Mouse (Mus musculus): ENCODE data around the gene Haus2. TPM values are rescaled to one million over a fixed set of nuclear protein-coding genes. Genes with fewer than 3 reads are reported as not detected.

The Haus2 gene
- polyA plus RNA-seq, 1 experiment from 2014 or later: 26.6 TPM

DNA sequence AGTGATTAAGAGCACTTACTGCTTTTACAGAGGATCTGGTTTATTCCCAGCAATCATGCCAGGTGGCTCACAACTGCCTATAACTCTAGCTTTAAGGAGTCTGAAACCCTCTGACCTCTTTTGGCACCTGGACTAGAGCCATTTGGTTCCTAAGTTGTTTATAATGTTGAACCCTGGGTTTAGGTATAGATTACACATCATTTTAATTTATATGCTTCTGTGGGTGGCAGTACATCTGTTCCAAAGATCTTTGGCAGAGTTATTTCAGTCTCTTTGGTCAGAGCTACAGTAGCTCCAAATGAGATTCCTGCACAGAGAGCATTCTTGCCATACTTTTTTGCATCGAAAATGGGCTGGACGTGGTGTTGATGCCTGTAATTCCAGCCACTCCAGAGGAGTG is 11.4 kb upstream of the Haus2 start:
- no peak overlapping the region for H3K4me2 ChIP-seq (ENCODE audit: low read length)
- 97% methylated on average over 2 of the region's 2 CpGs for WGBS
- no peak for ATAC-seq
- H3K36me3 ChIP-seq (ENCODE audit: control insufficient read depth, insufficient read depth, low read length): peaks cover 39% of the 10 kb centered on the region
- H3K27ac ChIP-seq (ENCODE audit: low read length): no peak overlapping the region
- H3K4me3 ChIP-seq (ENCODE audit: low read depth, low read length): no peak overlapping the region
- H3K9me3 ChIP-seq (replicated peaks; ENCODE audit: control insufficient read depth, low read length, poor library complexity, severe bottlenecking): no peaks in the 10 kb centered on the region
- H3K27me3 ChIP-seq (ENCODE audit: control insufficient read depth, insufficient read depth, low read depth, low read length): no peaks in the 10 kb centered on the region
- H3K4me1 ChIP-seq (ENCODE audit: control insufficient read depth, insufficient read depth, low read length): no peaks in the 10 kb centered on the region
- H3K9ac ChIP-seq (ENCODE audit: low read depth, low read length): no peak overlapping the region

DNA sequence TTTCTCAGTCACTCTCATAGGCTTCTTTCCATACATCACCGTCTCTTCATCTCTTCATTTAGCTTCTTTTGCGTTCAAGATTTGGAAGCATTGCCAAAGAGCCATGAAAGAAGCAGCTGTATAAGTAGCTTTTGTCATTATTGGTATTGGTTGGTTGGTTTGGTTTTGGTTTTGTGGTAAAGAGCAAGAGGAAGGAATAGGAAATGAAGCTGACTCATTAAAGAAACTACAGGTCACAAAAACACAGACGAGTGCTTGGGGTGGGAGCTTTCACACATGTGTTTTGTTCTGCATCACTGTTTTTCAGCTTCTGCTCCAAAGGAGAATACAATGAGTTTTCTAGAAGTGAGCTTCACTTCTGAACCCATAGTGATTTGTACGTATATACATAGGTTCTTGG is 9.7 kb upstream of the Haus2 start:
- Histone ChIP-seq H3K27ac (ENCODE audit: low read length) (no peak overlapping the region), H3K4me1 (ENCODE audit: control insufficient read depth, insufficient read depth, low read length) (no peaks in the 10 kb centered on the region), H3K9me3 (replicated peaks; ENCODE audit: control insufficient read depth, low read length, poor library complexity, severe bottlenecking) (no peaks in the 10 kb centered on the region), H3K27me3 (ENCODE audit: control insufficient read depth, insufficient read depth, low read depth, low read length) (no peaks in the 10 kb centered on the region), H3K36me3 (ENCODE audit: control insufficient read depth, insufficient read depth, low read length) (peaks cover 35% of the 10 kb centered on the region), H3K9ac (ENCODE audit: low read depth, low read length) (no peak overlapping the region), H3K4me2 (ENCODE audit: low read length) (no peak overlapping the region), H3K4me3 (ENCODE audit: low read depth, low read length) (no peak overlapping the region)
- ATAC-seq: no peak
- 92% methylated on average over 4 of the region's 4 CpGs for WGBS

DNA sequence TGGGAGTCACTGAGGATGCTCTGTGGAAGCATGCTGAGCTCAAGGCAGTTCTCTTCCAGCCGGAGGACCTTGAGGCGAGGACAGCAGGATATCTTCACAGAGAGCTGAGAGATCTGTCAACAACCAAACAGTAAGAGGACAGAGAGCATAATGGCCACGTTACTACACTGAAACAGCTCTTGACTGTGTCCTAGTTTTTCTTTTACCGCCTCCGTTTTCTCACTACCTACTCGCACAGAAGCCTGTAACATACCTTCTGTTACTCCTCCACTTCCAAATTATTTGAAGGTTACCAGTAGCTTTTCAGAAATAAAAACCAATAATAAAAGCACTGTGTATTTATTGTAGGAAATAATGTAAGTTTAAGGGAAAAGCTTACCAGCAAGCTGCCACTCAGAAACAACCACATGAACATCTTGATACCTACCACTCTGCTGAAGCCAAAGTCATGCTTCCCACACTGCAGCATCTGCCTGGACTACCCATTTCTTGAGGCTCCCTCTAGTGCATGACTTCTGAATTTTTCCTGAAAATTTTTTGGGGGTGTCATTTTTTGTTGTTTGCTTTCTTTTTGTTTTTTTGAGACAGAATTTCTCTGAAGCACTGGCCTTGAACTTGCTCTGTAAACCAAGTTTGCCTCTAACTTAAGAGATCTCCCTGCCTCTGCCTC is 3.0 kb upstream of the Haus2 start:
- H3K4me1 ChIP-seq (ENCODE audit: control insufficient read depth, insufficient read depth, low read length): peaks cover 24% of the 10 kb centered on the region
- H3K9ac ChIP-seq (ENCODE audit: low read depth, low read length): no peak overlapping the region
- no peak for ATAC-seq
- H3K27ac ChIP-seq (ENCODE audit: low read length): no peak overlapping the region
- no peaks in the 10 kb centered on the region for H3K9me3 ChIP-seq (replicated peaks; ENCODE audit: control insufficient read depth, low read length, poor library complexity, severe bottlenecking)
- WGBS: 89% methylated on average over 6 of the region's 6 CpGs
- no peak overlapping the region for H3K4me3 ChIP-seq (ENCODE audit: low read depth, low read length)
- H3K36me3 ChIP-seq (ENCODE audit: control insufficient read depth, insufficient read depth, low read length): no peaks in the 10 kb centered on the region
- H3K27me3 ChIP-seq (ENCODE audit: control insufficient read depth, insufficient read depth, low read depth, low read length): no peaks in the 10 kb centered on the region
- H3K4me2 ChIP-seq (ENCODE audit: low read length): no peak overlapping the region

DNA sequence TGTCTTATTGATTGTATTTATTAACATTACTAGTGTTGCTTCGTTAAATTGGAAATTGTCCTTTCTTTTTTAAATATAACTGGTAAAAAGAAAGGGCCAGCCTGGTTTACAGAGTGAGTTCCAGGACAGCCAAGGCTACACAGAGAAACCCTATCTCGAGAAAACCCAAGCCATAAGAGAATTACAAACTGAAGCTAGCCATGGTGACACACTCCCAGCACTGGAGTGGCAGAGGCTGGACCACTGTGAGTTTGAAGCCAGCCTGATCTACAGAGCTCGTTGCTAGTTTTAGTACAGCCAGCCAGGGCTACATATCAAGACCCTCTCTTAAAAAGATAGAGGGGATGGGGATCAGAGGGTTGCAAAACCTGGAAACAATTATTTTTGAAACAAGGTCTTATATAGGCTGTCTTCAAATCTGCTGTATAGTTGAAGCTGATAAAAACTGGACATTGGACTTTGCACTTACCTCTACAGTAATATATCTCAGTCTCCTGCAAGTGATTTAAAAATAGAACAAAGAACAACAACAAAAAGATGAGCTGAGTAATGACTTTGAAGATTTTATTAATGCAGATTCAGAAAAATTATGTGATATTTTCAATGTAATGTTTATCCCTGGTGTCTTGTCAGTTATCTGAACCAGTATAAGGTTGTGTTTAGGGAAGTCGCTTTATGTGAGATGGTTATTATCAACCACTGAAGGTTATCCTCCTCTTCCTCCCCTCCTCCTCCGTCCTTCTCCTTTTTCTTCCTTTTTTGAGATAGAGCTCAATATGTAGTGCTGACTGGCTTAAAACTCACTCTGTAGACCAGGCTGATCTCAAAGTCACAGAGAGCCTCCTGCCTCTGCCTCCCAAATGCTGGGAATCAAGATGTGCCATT is 7.3 kb downstream of the Haus2 start:
- ATAC-seq: no peak
- no peaks in the 10 kb centered on the region for H3K27me3 ChIP-seq (ENCODE audit: control insufficient read depth, insufficient read depth, low read depth, low read length)
- H3K9me3 ChIP-seq (replicated peaks; ENCODE audit: control insufficient read depth, low read length, poor library complexity, severe bottlenecking): no peaks in the 10 kb centered on the region
- no peak overlapping the region for H3K27ac ChIP-seq (ENCODE audit: low read length)
- peaks cover 19% of the 10 kb centered on the region for H3K36me3 ChIP-seq (ENCODE audit: control insufficient read depth, insufficient read depth, low read length)
- H3K4me2 ChIP-seq (ENCODE audit: low read length): no peak overlapping the region
- H3K9ac ChIP-seq (ENCODE audit: low read depth, low read length): no peak overlapping the region
- H3K4me3 ChIP-seq (ENCODE audit: low read depth, low read length): no peak overlapping the region
- 90% methylated on average over 5 of the region's 5 CpGs for WGBS
- no peaks in the 10 kb centered on the region for H3K4me1 ChIP-seq (ENCODE audit: control insufficient read depth, insufficient read depth, low read length)

DNA sequence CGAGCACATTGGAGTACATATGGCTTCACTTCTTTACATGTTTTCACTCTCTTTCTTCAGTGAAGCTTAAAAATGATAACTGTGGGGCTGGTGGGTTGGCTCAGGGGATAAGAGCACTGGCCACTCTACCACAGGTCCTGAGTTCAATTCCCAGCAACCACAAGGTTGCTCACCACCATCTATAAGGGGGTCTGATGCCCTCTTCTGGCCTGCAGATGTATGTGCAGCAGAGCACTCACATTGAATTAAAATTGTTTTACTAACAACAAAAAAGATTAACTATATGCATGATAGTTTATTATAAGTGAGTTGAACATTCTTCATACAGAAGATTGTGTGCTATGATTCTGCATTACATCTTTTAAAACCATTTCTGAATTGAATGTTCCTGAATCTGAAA is 10.4 kb downstream of the Haus2 start:
- no peak overlapping the region for H3K4me2 ChIP-seq (ENCODE audit: low read length)
- H3K4me3 ChIP-seq (ENCODE audit: low read depth, low read length): no peak overlapping the region
- 97% methylated on average over 1 of the region's 1 CpGs for WGBS
- no peaks in the 10 kb centered on the region for H3K4me1 ChIP-seq (ENCODE audit: control insufficient read depth, insufficient read depth, low read length)
- peaks cover 14% of the 10 kb centered on the region for H3K36me3 ChIP-seq (ENCODE audit: control insufficient read depth, insufficient read depth, low read length)
- H3K27me3 ChIP-seq (ENCODE audit: control insufficient read depth, insufficient read depth, low read depth, low read length): no peaks in the 10 kb centered on the region
- no peaks in the 10 kb centered on the region for H3K9me3 ChIP-seq (replicated peaks; ENCODE audit: control insufficient read depth, low read length, poor library complexity, severe bottlenecking)
- H3K9ac ChIP-seq (ENCODE audit: low read depth, low read length): no peak overlapping the region
- H3K27ac ChIP-seq (ENCODE audit: low read length): no peak overlapping the region
- no peak for ATAC-seq

DNA sequence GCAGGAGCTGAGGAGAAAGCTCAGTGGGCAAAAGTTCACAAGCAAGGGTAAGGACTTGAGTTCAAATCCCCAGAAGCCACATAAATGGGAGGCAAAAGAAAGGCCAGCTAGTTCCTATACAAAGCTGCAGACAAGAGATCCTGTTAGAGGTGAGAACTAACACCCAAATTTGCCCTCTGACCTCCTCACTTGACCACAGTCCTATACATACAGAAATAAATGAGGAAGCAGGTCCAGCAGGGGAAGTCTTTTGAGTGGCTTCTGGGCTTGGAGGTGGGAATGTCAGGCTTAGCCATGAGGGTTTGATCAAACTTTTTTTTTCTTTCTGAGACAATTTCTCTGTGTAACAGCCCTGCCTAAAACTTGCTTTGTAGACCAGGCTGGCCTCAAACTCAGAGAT is 13.7 kb downstream of the Haus2 start:
- no peaks in the 10 kb centered on the region for H3K9me3 ChIP-seq (replicated peaks; ENCODE audit: control insufficient read depth, low read length, poor library complexity, severe bottlenecking)

DNA sequence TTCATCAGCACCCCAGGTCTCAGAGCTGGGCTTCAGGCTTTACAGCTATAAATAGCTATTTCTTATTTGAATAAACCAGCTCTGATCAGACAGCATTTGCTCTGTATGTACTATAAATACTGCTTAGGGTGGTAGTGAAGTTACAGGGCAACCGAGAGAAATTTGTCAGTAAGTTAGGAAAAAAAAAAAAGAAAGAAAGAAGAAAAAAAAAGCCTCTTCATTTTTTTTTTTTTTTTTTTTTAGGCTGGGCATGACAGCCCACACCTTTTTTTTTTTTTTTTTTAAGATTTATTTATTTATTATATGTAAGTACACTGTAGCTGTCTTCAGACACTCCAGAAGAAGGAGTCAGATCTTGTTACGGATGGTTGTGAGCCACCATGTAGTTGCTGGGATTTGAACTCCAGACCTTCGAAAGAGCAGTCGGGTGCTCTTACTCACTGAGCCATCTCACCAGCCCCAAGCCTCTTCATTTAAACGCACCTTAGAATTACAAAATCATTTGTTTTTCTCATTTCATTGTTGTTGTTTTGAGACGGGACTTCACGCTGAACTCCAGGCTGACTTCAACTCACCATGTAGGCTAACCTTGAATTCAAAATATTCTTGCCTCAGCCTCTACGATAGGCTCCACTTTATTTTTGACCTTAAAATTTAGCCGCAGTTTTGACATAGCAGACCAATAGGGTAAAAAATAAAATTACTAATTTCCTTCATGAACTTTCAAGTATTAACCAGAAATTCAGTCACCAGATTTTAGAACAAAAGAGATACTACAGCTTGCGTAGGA is 19.1 kb downstream of the Haus2 start:
- Histone ChIP-seq H3K4me3 (ENCODE audit: low read depth, low read length) (peak overlapping the region; percentile 68), H3K27ac (ENCODE audit: low read length) (peak overlapping the region; percentile 65), H3K4me1 (ENCODE audit: control insufficient read depth, insufficient read depth, low read length) (peaks cover 11% of the 10 kb centered on the region; the same call in 1 of the 2 replicates), H3K9me3 (replicated peaks; ENCODE audit: control insufficient read depth, low read length, poor library complexity, severe bottlenecking) (no peaks in the 10 kb centered on the region), H3K27me3 (ENCODE audit: control insufficient read depth, insufficient read depth, low read depth, low read length) (no peaks in the 10 kb centered on the region), H3K9ac (ENCODE audit: low read depth, low read length) (no peak overlapping the region), H3K36me3 (ENCODE audit: control insufficient read depth, insufficient read depth, low read length) (no peaks in the 10 kb centered on the region), H3K4me2 (ENCODE audit: low read length) (peak overlapping the region; percentile 83)
- WGBS: 30% methylated on average over 10 of the region's 10 CpGs
- peak; percentile 49 for ATAC-seq

More for the DNA sequence above, 13.7 kb downstream of the Haus2 start:
- no peak overlapping the region for H3K9ac ChIP-seq (ENCODE audit: low read depth, low read length)
- no peak overlapping the region for H3K4me3 ChIP-seq (ENCODE audit: low read depth, low read length)
- ATAC-seq: no peak
- no peak overlapping the region for H3K27ac ChIP-seq (ENCODE audit: low read length)
- peaks cover 7% of the 10 kb centered on the region for H3K36me3 ChIP-seq (ENCODE audit: control insufficient read depth, insufficient read depth, low read length)
- H3K4me2 ChIP-seq (ENCODE audit: low read length): no peak overlapping the region
- H3K4me1 ChIP-seq (ENCODE audit: control insufficient read depth, insufficient read depth, low read length): no peaks in the 10 kb centered on the region
- no peaks in the 10 kb centered on the region for H3K27me3 ChIP-seq (ENCODE audit: control insufficient read depth, insufficient read depth, low read depth, low read length)

DNA sequence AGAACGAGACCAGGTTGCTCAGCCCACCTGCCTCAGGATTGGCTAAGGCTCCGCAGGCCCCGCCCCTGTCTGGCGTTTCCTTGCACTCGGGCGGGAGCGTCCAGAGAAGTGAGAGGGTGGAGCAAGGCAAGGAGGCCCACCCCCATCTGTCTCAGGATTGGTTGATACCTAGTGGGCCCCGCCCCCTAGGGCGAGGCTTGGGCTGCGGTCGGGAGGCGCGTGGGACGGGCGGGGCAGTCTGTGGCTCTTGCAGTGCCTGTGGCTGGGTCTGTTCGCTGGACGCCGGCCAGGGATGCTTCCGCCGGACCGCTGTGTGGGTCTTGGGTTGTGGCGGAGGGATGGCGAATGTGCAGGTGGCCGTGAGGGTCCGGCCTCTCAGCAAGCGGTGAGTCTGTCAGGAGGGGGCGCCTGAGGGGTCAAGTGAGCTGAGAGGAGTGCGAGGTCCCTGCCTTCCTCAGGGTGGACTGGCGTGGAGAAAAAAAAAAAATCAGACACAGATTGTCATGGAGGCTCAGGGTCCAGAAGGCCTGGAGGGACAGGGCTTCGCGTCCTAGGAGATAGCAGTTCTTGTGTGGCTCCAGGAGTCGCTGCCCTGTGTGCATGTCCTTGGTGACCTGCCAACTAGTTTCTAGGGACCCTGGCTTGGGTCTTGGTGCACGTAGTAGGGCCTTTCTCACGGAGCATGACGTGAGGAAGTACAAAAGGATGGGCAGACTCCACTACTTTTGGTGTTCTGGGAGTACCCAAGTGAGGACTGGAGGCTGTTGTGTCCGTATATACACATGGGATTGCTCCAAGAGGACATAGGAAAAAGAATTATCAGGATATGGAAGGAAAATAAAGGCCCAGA is 19.9 kb downstream of the Haus2 start, which contains the start of gene Stard9:
Gene Stard9 (plus strand): TSS at position 236 of the 850 bp plus-strand sequence.
- H3K36me3 ChIP-seq (ENCODE audit: control insufficient read depth, insufficient read depth, low read length): no peaks in the 10 kb centered on the region
- peaks cover 11% of the 10 kb centered on the region; the same call in 1 of the 2 replicates for H3K4me1 ChIP-seq (ENCODE audit: control insufficient read depth, insufficient read depth, low read length)
- peak within 1 kb of the TSS; percentile 78 for H3K9ac ChIP-seq (ENCODE audit: low read depth, low read length)
- 1% methylated on average over 36 of the region's 36 CpGs for WGBS
- ATAC-seq: peak; percentile 100
- peak within 1 kb of the TSS; percentile 68 for H3K4me3 ChIP-seq (ENCODE audit: low read depth, low read length)
- H3K27me3 ChIP-seq (ENCODE audit: control insufficient read depth, insufficient read depth, low read depth, low read length): no peaks in the 10 kb centered on the region
- peak within 1 kb of the TSS; percentile 83 for H3K4me2 ChIP-seq (ENCODE audit: low read length)
- no peaks in the 10 kb centered on the region for H3K9me3 ChIP-seq (replicated peaks; ENCODE audit: control insufficient read depth, low read length, poor library complexity, severe bottlenecking)
- peak within 1 kb of the TSS; percentile 65 for H3K27ac ChIP-seq (ENCODE audit: low read length)

Data from midbrain, embryonic 16.5 days (tissue).